Mouse (Mus musculus): ENCODE data around the gene Gp5. TPM values are rescaled to one million over a fixed set of nuclear protein-coding genes. Genes with fewer than 3 reads are reported as not detected.

The Gp5 gene
- polyA plus RNA-seq, 1 experiment from 2014 or later, result 17.2 TPM

GRCm38 (mm10) chr16:30275558-30276340, 34.8 kb downstream of the Gp5 start:
- 62% methylated on average over 15 of the region's 15 CpGs for WGBS (ENCODE audit: insufficient replicate concordance)
- no peak overlapping the region for H3K27ac ChIP-seq
- H3K9me3 ChIP-seq (replicated peaks), result no peaks in the 10 kb centered on the region
- ATAC-seq (ENCODE audit: low read depth) (no peak), DNase-seq (no peak)
- no peak overlapping the region for H3K4me3 ChIP-seq (replicated peaks)
- no peaks in the 10 kb centered on the region for H3K4me1 ChIP-seq (replicated peaks)
- H3K9ac ChIP-seq, result no peak overlapping the region
- no peaks in the 10 kb centered on the region; the same call in 1 of the 2 replicates for H3K27me3 ChIP-seq
- no peak overlapping the region for H3K4me2 ChIP-seq
- no peaks in the 10 kb centered on the region for H3K36me3 ChIP-seq

- no peaks in the 10 kb centered on the region for H3K9me3 ChIP-seq (replicated peaks)
- H3K4me3 ChIP-seq (replicated peaks), result no peak overlapping the region
- WGBS (ENCODE audit: insufficient replicate concordance), result 75% methylated on average over 8 of the region's 8 CpGs
- DNase-seq (no peak), ATAC-seq (ENCODE audit: low read depth) (no peak)
- no peak overlapping the region for H3K4me2 ChIP-seq
- no peaks in the 10 kb centered on the region for H3K36me3 ChIP-seq
- no peaks in the 10 kb centered on the region for H3K4me1 ChIP-seq (replicated peaks)
- no peak overlapping the region for H3K27ac ChIP-seq
- H3K27me3 ChIP-seq, result no peaks in the 10 kb centered on the region; the same call in 1 of the 2 replicates
- no peak overlapping the region for H3K9ac ChIP-seq
Measured at GRCm38 (mm10) chr16:30273065-30273464, 37.5 kb downstream of the Gp5 start.

- Histone ChIP-seq H3K9me3 (replicated peaks) (no peaks in the 10 kb centered on the region), H3K27me3 (no peaks in the 10 kb centered on the region; the same call in 1 of the 2 replicates), H3K4me1 (replicated peaks) (no peaks in the 10 kb centered on the region), H3K36me3 (no peaks in the 10 kb centered on the region), H3K4me2 (no peak overlapping the region), H3K9ac (no peak overlapping the region), H3K4me3 (replicated peaks) (no peak overlapping the region), H3K27ac (no peak overlapping the region)
- ATAC-seq (ENCODE audit: low read depth) (no peak), DNase-seq (no peak)
- WGBS (ENCODE audit: insufficient replicate concordance), result 51% methylated on average over 6 of the region's 6 CpGs
Measured at GRCm38 (mm10) chr16:30271941-30272595, 38.5 kb downstream of the Gp5 start.

- 57% methylated on average over 8 of the region's 8 CpGs for WGBS (ENCODE audit: insufficient replicate concordance)
Measured at GRCm38 (mm10) chr16:30271223-30271761, 39.3 kb downstream of the Gp5 start.

GRCm38 (mm10) chr16:30267359-30267758, 43.2 kb downstream of the Gp5 start, which contains the start of gene Cpn2:
Cpn2 (minus strand) TSS chr16:30267499.
- Histone ChIP-seq H3K36me3 (no peaks in the 10 kb centered on the region), H3K9me3 (replicated peaks) (no peaks in the 10 kb centered on the region), H3K9ac (peak within 1 kb of the TSS; percentile 49), H3K27me3 (no peaks in the 10 kb centered on the region), H3K4me2 (peak within 1 kb of the TSS; percentile 42), H3K4me3 (replicated peaks) (peak within 1 kb of the TSS; percentile 42), H3K4me1 (replicated peaks) (0 out of 2 replicates have a peak, but pooled peaks cover 8% of the 10 kb centered on the region), H3K27ac (peak within 1 kb of the TSS; percentile 63)
- ATAC-seq (ENCODE audit: low read depth) (peak; percentile 57), DNase-seq (no peak)
- WGBS (ENCODE audit: insufficient replicate concordance), result 71% methylated on average over 5 of the region's 5 CpGs

More at GRCm38 (mm10) chr16:30271223-30271761, 39.3 kb downstream of the Gp5 start:
- no peak overlapping the region for H3K4me3 ChIP-seq (replicated peaks)
- no peaks in the 10 kb centered on the region for H3K4me1 ChIP-seq (replicated peaks)
- H3K9me3 ChIP-seq (replicated peaks), result no peaks in the 10 kb centered on the region
- no peak overlapping the region for H3K4me2 ChIP-seq
- ATAC-seq (ENCODE audit: low read depth) (no peak), DNase-seq (no peak)
- H3K36me3 ChIP-seq, result no peaks in the 10 kb centered on the region
- no peaks in the 10 kb centered on the region; the same call in 1 of the 2 replicates for H3K27me3 ChIP-seq
- H3K27ac ChIP-seq, result no peak overlapping the region
- H3K9ac ChIP-seq, result no peak overlapping the region

- WGBS (ENCODE audit: insufficient replicate concordance), result 73% methylated on average over 5 of the region's 5 CpGs
- H3K9me3 ChIP-seq (replicated peaks), result no peaks in the 10 kb centered on the region
- ATAC-seq (ENCODE audit: low read depth) (no peak), DNase-seq (no peak)
- H3K4me2 ChIP-seq, result peak overlapping the region; percentile 42
- H3K36me3 ChIP-seq, result no peaks in the 10 kb centered on the region
- H3K9ac ChIP-seq, result no peak overlapping the region
- H3K4me3 ChIP-seq (replicated peaks), result peak overlapping the region; percentile 42
- H3K4me1 ChIP-seq (replicated peaks), result 0 out of 2 replicates have a peak, but pooled peaks cover 8% of the 10 kb centered on the region
- no peaks in the 10 kb centered on the region for H3K27me3 ChIP-seq
- no peak overlapping the region for H3K27ac ChIP-seq
Measured at GRCm38 (mm10) chr16:30266561-30266960, 44.0 kb downstream of the Gp5 start.

GRCm38 (mm10) chr16:30265611-30266010, 45.0 kb downstream of the Gp5 start:
- H3K4me3 ChIP-seq (replicated peaks), result no peak overlapping the region

GRCm38 (mm10) chr16:30263156-30263555, 47.4 kb downstream of the Gp5 start:
- Histone ChIP-seq H3K36me3 (0 out of 2 replicates have a peak, but pooled peaks cover 3% of the 10 kb centered on the region), H3K4me2 (no peak overlapping the region), H3K4me1 (replicated peaks) (peaks cover 12% of the 10 kb centered on the region), H3K9me3 (replicated peaks) (no peaks in the 10 kb centered on the region), H3K9ac (no peak overlapping the region), H3K27me3 (no peaks in the 10 kb centered on the region), H3K4me3 (replicated peaks) (no peak overlapping the region), H3K27ac (no peak overlapping the region)
- no peak for DNase-seq
- ATAC-seq (ENCODE audit: low read depth), result no peak
- 44% methylated on average over 4 of the region's 4 CpGs for WGBS (ENCODE audit: insufficient replicate concordance)

More at GRCm38 (mm10) chr16:30265611-30266010, 45.0 kb downstream of the Gp5 start:
- 35% methylated on average over 4 of the region's 4 CpGs for WGBS (ENCODE audit: insufficient replicate concordance)
- no peak for DNase-seq
- no peak for ATAC-seq (ENCODE audit: low read depth)
- Histone ChIP-seq H3K4me1 (replicated peaks) (0 out of 2 replicates have a peak, but pooled peaks cover 8% of the 10 kb centered on the region), H3K9me3 (replicated peaks) (no peaks in the 10 kb centered on the region), H3K36me3 (no peaks in the 10 kb centered on the region), H3K27ac (no peak overlapping the region), H3K27me3 (no peaks in the 10 kb centered on the region), H3K9ac (no peak overlapping the region), H3K4me2 (peak overlapping the region; percentile 23; the same call in 1 of the 2 replicates)

GRCm38 (mm10) chr16:30262664-30263063, 47.9 kb downstream of the Gp5 start:
- ATAC-seq (ENCODE audit: low read depth), result no peak
- 6% methylated on average over 2 of the region's 2 CpGs for WGBS (ENCODE audit: insufficient replicate concordance)
- no peaks in the 10 kb centered on the region for H3K9me3 ChIP-seq (replicated peaks)
- H3K36me3 ChIP-seq, result 0 out of 2 replicates have a peak, but pooled peaks cover 3% of the 10 kb centered on the region
- no peaks in the 10 kb centered on the region for H3K27me3 ChIP-seq
- DNase-seq, result peak; percentile 31
- H3K4me1 ChIP-seq (replicated peaks), result peaks cover 17% of the 10 kb centered on the region
- no peak overlapping the region for H3K27ac ChIP-seq
- no peak overlapping the region for H3K4me3 ChIP-seq (replicated peaks)
- no peak overlapping the region for H3K9ac ChIP-seq
- H3K4me2 ChIP-seq, result no peak overlapping the region

- H3K9me3 ChIP-seq (replicated peaks), result no peaks in the 10 kb centered on the region
- H3K36me3 ChIP-seq, result 0 out of 2 replicates have a peak, but pooled peaks cover 3% of the 10 kb centered on the region
- H3K4me2 ChIP-seq, result no peak overlapping the region
- ATAC-seq (ENCODE audit: low read depth), result no peak
- H3K4me1 ChIP-seq (replicated peaks), result peaks cover 21% of the 10 kb centered on the region
- H3K9ac ChIP-seq, result no peak overlapping the region
- H3K27ac ChIP-seq, result no peak overlapping the region
- no peaks in the 10 kb centered on the region for H3K27me3 ChIP-seq
- no peak for DNase-seq
- 68% methylated on average over 10 of the region's 10 CpGs for WGBS (ENCODE audit: insufficient replicate concordance)
- no peak overlapping the region for H3K4me3 ChIP-seq (replicated peaks)
Measured at GRCm38 (mm10) chr16:30262157-30262556, 48.4 kb downstream of the Gp5 start.

- Histone ChIP-seq H3K4me1 (replicated peaks) (peaks cover 21% of the 10 kb centered on the region), H3K27me3 (no peaks in the 10 kb centered on the region), H3K27ac (no peak overlapping the region), H3K4me3 (replicated peaks) (no peak overlapping the region), H3K9ac (no peak overlapping the region), H3K9me3 (replicated peaks) (no peaks in the 10 kb centered on the region), H3K36me3 (0 out of 2 replicates have a peak, but pooled peaks cover 3% of the 10 kb centered on the region), H3K4me2 (no peak overlapping the region)
- DNase-seq (no peak), ATAC-seq (ENCODE audit: low read depth) (no peak)
- WGBS (ENCODE audit: insufficient replicate concordance), result 73% methylated on average over 9 of the region's 9 CpGs
Measured at GRCm38 (mm10) chr16:30261341-30261740, 49.2 kb downstream of the Gp5 start.
